In genomic region chr15:83364194-83364593, GRCm38 (mm10) we compare ENCODE assay signal across 27 mouse cellular contexts. TPM values are rescaled to one million over a fixed set of nuclear protein-coding genes. Genes with fewer than 3 reads are reported as not detected.
DNase-seq lines count a peak whose midpoint lies in the region; ATAC-seq and TF ChIP-seq lines count a peak whose summit lies in the region.
"Had no signal": no experiment of that assay in that cellular context is flagged by ENCODE, and none has a peak within 500 bp of the region (broad histone marks: within the 10 kb centered on the region; RNA-seq: fewer than 3 reads in every experiment).

No protein-coding gene starts in this region.

- 17% methylated on average over 3 of the region's 3 CpGs for WGBS in liver, embryonic 14.5 days (ENCODE audit: insufficient replicate concordance)
- WGBS in midbrain, embryonic 14.5 days: 71% methylated on average over 3 of the region's 3 CpGs

- no peak overlapping the region; the same call in 1 of the 2 replicates for H3K4me2 ChIP-seq in liver, embryonic 14.5 days (ENCODE audit: low read depth)
- H3K4me2 ChIP-seq in midbrain, embryonic 14.5 days (ENCODE audit: low read length): no peak overlapping the region
- H3K4me2 ChIP-seq: hindbrain, embryonic 13.5 days; neural tube, embryonic 13.5 days; stomach, embryonic 15.5 days had no signal

- TF ChIP-seq CTCF in liver, embryonic 14.5 days (IDR thresholded peaks at IDR 0.05; ENCODE audit: low read depth): no peak
- TF ChIP-seq CTCF in left cerebral cortex, adult 2 months (IDR thresholded peaks at IDR 0.05): no peak

- H3K4me1 ChIP-seq in liver, embryonic 14.5 days (replicated peaks; ENCODE audit: control insufficient read depth in 2 of 2, insufficient read depth in 2 of 2, low read length in 1 of 2): peaks cover 21 to 35% of the 10 kb centered on the region in 2 experiments
- no peaks in the 10 kb centered on the region for H3K4me1 ChIP-seq in midbrain, embryonic 14.5 days (ENCODE audit: control insufficient read depth, insufficient read depth, low read length)

- no peaks in the 10 kb centered on the region for H3K36me3 ChIP-seq in liver, embryonic 14.5 days (replicated peaks; ENCODE audit: control insufficient read depth, insufficient read depth, low read depth)
- no peaks in the 10 kb centered on the region for H3K36me3 ChIP-seq in midbrain, embryonic 14.5 days (ENCODE audit: control insufficient read depth, insufficient read depth, low read length)
- H3K36me3 ChIP-seq: embryonic facial prominence, embryonic 10.5 days; hindbrain, embryonic 13.5 days; neural tube, embryonic 13.5 days; stomach, embryonic 15.5 days had no signal

- TF ChIP-seq EP300 in liver, embryonic 14.5 days (IDR thresholded peaks at IDR 0.05; ENCODE audit: low read depth): peak; percentile 67

- no peaks in the 10 kb centered on the region for H3K27me3 ChIP-seq in liver, embryonic 14.5 days (ENCODE audit: control insufficient read depth, insufficient read depth, low read length)
- H3K27me3 ChIP-seq in midbrain, embryonic 14.5 days (ENCODE audit: control insufficient read depth, insufficient read depth, low read length): no peaks in the 10 kb centered on the region
- H3K27me3 ChIP-seq: stomach, embryonic 15.5 days had no signal

- ATAC-seq in liver, embryonic 14.5 days (ENCODE audit: insufficient read depth): peak; percentile 60
- ATAC-seq in midbrain, embryonic 14.5 days (ENCODE audit: low FRiP score, low TSS enrichment): no peak
- ATAC-seq: activated CD4-positive, CD25-positive, alpha-beta regulatory T cell, adult 4 months; inflammation-experienced regulatory T-cells, adult 6 months; midbrain, embryonic 16.5 days had no signal

- no peaks in the 10 kb centered on the region for H3K9me3 ChIP-seq in liver, embryonic 14.5 days (ENCODE audit: control insufficient read depth, low read length)
- H3K9me3 ChIP-seq in midbrain, embryonic 14.5 days (ENCODE audit: control insufficient read depth, low read length): no peaks in the 10 kb centered on the region
- H3K9me3 ChIP-seq: hindbrain, embryonic 13.5 days; neural tube, embryonic 13.5 days; stomach, embryonic 15.5 days had no signal

- intact Hi-C loops in left cerebral cortex, adult 2 months (cut with DNase I): no loop called here

- peak; percentile 64 for DNase-seq in layer of hippocampus, adult 9-11 months
- DNase-seq in layer of hippocampus, postnatal 10 days (ENCODE audit: low spot score in 2 of 2): no peak
- DNase-seq in c-Kit-positive CD71-positive TER-119-positive erythroid progenitor cells, embryonic 14.5 days (ENCODE audit: low spot score): peak; percentile 56
- peak in 1 of 3 experiments; percentile 36 for DNase-seq in liver, embryonic 14.5 days (ENCODE audit: low read depth in 3 of 3, low spot score in 3 of 3)
- peak; percentile 17 for DNase-seq in telencephalon, adult 2 months (ENCODE audit: low read depth, low spot score)
- no peak for DNase-seq in left cerebral cortex, adult 2 months (ENCODE audit: extremely low spot score in 1 of 2, low spot score in 2 of 2)
- no peak for DNase-seq in midbrain, embryonic 14.5 days
- DNase-seq: adrenal gland, postnatal 10 days; cerebellum, adult 11 months; cerebellum, adult 9-11 months; gastrocnemius, postnatal 25 days; heart, adult 2 months; kidney, adult 18-20 months; lung, adult 18-20 months; lung, postnatal 14 days; right cerebral cortex, adult 18-20 months; right cerebral cortex, postnatal 4 days; thymus, adult 18-20 months; thymus, postnatal 4 days had no signal

- no peak overlapping the region for H3K4me3 ChIP-seq in liver, embryonic 14.5 days (ENCODE audit: insufficient read depth in 1 of 2, low read depth in 2 of 2, low read length in 2 of 2)
- H3K4me3 ChIP-seq in left cerebral cortex, adult 2 months: no peak overlapping the region
- no peak overlapping the region for H3K4me3 ChIP-seq in midbrain, embryonic 14.5 days (replicated peaks; ENCODE audit: low read depth, low read length)
- H3K4me3 ChIP-seq: embryonic facial prominence, embryonic 10.5 days; heart, adult 2 months; hindbrain, embryonic 13.5 days; myocyte; neural tube, embryonic 13.5 days; stomach, embryonic 15.5 days had no signal

- H3K9ac ChIP-seq in liver, embryonic 14.5 days (replicated peaks): no peak overlapping the region
- H3K9ac ChIP-seq in midbrain, embryonic 14.5 days (replicated peaks; ENCODE audit: low read length): no peak overlapping the region
- H3K9ac ChIP-seq: hindbrain, embryonic 13.5 days; neural tube, embryonic 13.5 days; stomach, embryonic 15.5 days had no signal

- H3K27ac ChIP-seq in liver, embryonic 14.5 days: peak overlapping the region; percentile 45
- H3K27ac ChIP-seq in left cerebral cortex, adult 2 months: no peak overlapping the region
- no peak overlapping the region for H3K27ac ChIP-seq in midbrain, embryonic 14.5 days (replicated peaks; ENCODE audit: low read depth, low read length)
- H3K27ac ChIP-seq: embryonic facial prominence, embryonic 10.5 days; heart, adult 2 months; hindbrain, embryonic 13.5 days; neural tube, embryonic 13.5 days; stomach, embryonic 15.5 days had no signal

RNA-seq across cellular contexts. Expression of gene Arfgap3, which starts 14.1 kb away (rescaled TPM):
- 10 to 100 TPM; 19.8 to 22.7 TPM for total RNA-seq in layer of hippocampus, postnatal 10 days (2021)
- 10.1 and 10.9 TPM in 2 replicates for polyA plus RNA-seq in liver, embryonic 14.5 days (2012; rRNA removed)
- 15.3 and 16.6 TPM in 2 replicates for polyA plus RNA-seq in liver, embryonic 14.5 days (2014; fragmentation: Nextera tagmentation; extraction: Ambion mirVana)
- total RNA-seq in left cerebral cortex, adult 2 months (2021): 10 to 100 TPM; 19.5 to 21.5 TPM
- polyA plus RNA-seq in midbrain, embryonic 14.5 days (2014; fragmentation: Nextera tagmentation; extraction: Ambion mirVana): 42.2 and 45.0 TPM in 2 replicates

Comparison
In these comparisons a context has a peak if more than half of its experiments do, and no peak if none do; other contexts are left out.
1. DNase-seq: peak in layer of hippocampus, adult 9-11 months (single experiment), c-Kit-positive CD71-positive TER-119-positive erythroid progenitor cells, embryonic 14.5 days (single experiment) and telencephalon, adult 2 months (single experiment); none in layer of hippocampus, postnatal 10 days (0 of 2), left cerebral cortex, adult 2 months (0 of 2) and midbrain, embryonic 14.5 days (single experiment).